Mouse (Mus musculus) G1E (cell line): ENCODE results near the gene Pla1a.

Experiments
- CTCF ChIP-seq: IDR thresholded peaks from 2 replicates; pipeline ENCODE4 v1.5.1; 2012; ENCODE audit warnings: low read depth, low read length, inconsistent platforms, mixed read lengths
- GATA1 ChIP-seq: IDR thresholded peaks from 2 replicates; pipeline ENCODE4 v1.6.1; 2012; ENCODE audit warnings: borderline replicate concordance, low read length, inconsistent platforms, mixed read lengths
- GATA2 ChIP-seq: IDR thresholded peaks from 2 replicates; pipeline ENCODE4 v1.6.1; 2012; ENCODE audit warnings: low read depth, low read length, inconsistent platforms, borderline replicate concordance
- POLR2AphosphoS5 ChIP-seq: IDR thresholded peaks from 2 replicates; pipeline ENCODE4 v1.6.1; 2012; ENCODE audit warnings: low read depth, low read length, inconsistent platforms; ENCODE audit not compliant: insufficient replicate concordance
- TAL1 ChIP-seq: conservative IDR thresholded peaks from 2 replicates; pipeline ENCODE4 v1.6.1; 2012; ENCODE audit warnings: low read depth, low read length, inconsistent platforms, mixed read lengths

GRCm38 (mm10) chr16:38466089-38466488, 33.1 kb upstream of the Pla1a start:
- TF ChIP-seq CTCF = no peak
- TF ChIP-seq GATA1 = no peak
- TF ChIP-seq POLR2AphosphoS5 = no peak
- TF ChIP-seq GATA2 = no peak
- no peak for TF ChIP-seq TAL1
